Mouse (Mus musculus): Measurements from ENCODE around the gene Slc2a10.
"Not testable (repeated sequence)": the region's sequence is repeated elsewhere in the genome, so short reads cannot be mapped to it uniquely, and the experiment has no call there.

Gene Slc2a10

DNA sequence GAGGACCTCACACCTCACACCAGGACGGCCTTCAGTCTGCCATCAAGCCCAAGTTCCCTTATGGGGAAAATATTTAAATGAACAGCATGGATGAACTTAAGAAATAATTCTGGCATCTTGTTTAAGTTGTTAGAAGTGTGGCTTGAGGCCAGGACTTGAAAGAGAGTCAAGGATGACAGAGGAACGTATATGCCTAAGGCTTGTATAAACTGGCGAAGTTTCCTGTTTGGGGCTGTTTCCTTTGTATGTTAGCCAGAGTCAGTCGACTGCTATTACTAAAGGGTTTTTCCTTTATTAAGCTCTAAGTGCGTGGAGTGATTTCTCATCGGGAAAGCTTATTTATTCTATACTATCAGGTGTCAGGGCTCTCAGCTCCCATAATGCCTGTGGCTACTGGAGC lies 4.8 kb upstream of the Slc2a10 start:
- DNase-seq (ENCODE audit: low read depth, low spot score) = no peak

- DNase-seq (ENCODE audit: low read depth, low spot score) = no peak
Observed at GRCm38 (mm10) chr2:165509686-165510085, 6.1 kb downstream of the Slc2a10 start.

DNA sequence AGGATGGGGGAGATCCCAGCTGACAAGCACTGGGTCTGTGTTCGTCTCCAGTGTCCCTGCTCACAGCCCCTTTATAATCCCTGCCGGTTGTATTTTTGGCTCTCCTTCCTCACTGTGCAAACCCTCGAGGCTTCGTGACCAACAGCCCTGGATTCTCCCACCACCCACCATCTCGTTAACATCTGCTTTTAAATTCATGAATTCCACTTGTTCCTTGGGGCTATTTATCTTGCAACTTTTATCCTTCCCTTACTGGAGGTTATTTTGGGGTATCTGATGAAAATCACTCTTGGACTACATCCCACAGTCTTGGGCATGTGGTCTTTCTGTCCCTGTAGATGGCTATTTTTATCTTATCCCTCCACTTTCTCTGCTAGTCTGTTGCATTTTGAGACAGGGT lies 6.9 kb downstream of the Slc2a10 start:
- no peak for DNase-seq (ENCODE audit: low read depth, low spot score)

DNA sequence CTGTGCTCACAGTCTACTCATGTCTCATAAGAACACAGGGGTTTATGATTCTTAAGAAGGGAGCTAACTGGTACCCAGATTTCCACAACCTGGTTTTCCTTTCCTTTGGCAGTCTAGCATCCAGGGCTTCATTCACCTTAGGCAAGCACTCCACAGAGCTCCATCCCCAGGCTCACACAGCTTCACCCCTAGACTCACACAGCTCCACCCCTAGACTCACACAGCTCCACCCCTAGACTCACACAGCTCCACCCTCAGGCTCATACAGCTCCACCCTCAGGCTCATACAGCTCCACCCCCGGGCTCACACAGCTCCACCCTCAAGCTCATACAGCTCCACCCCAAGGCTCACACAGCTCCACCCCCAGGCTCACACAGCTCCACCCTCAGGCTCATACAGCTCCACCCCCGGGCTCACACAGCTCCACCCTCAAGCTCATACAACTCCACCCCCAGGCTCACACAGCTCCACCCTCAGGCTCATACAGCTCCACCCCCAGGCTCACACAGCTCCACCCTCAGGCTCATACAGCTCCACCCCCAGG lies 7.4 kb downstream of the Slc2a10 start:
- not testable (repeated sequence) for DNase-seq (ENCODE audit: low read depth, low spot score)

DNA sequence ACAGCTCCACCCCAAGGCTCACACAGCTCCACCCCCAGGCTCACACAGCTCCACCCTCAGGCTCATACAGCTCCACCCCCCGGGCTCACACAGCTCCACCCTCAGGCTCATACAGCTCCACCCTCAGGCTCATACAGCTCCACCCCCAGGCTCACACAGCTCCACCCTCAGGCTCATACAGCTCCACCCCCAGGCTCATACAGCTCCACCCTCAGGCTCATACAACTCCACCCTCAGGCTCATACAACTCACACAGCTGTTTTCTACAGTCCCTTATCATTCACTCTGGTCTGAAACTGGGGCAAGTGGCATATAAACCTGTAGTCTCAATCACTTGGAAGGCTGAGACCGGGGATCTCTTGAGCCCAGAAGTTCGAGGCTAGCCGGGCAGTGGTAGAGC lies 7.9 kb downstream of the Slc2a10 start:
- DNase-seq (ENCODE audit: low read depth, low spot score) = peak; percentile 23

- DNase-seq (ENCODE audit: low read depth, low spot score) = no peak
Observed at GRCm38 (mm10) chr2:165512426-165512825, 8.8 kb downstream of the Slc2a10 start.

- no peak for DNase-seq (ENCODE audit: low read depth, low spot score)
Observed at GRCm38 (mm10) chr2:165512870-165513600, 9.4 kb downstream of the Slc2a10 start.

GRCm38 (mm10) chr2:165515178-165515728 lies 11.7 kb downstream of the Slc2a10 start:
- no peak for DNase-seq (ENCODE audit: low read depth, low spot score)

DNA sequence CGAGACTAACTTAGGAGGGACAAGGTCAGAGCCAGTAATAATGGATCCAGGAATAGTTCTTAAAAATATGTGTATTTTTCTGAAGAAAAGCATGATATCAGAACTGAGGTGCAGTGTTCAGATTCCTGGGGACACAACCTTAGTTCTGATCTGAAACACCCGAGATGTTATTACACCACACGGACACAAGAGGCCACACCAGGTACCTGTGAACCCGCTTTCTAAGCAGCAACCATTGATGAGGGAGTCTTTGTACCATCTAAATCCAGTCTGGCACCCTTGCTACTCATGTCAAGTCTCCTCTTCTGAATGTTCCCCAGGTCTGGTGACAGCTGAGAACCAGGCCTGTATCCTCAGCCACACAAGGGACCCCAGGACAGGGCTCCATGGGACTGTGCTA lies 22.0 kb downstream of the Slc2a10 start:
- DNase-seq (ENCODE audit: low read depth, low spot score) = no peak

GRCm38 (mm10) chr2:165529106-165529505 lies 25.5 kb downstream of the Slc2a10 start:
- DNase-seq (ENCODE audit: low read depth, low spot score) = peak; percentile 45

DNA sequence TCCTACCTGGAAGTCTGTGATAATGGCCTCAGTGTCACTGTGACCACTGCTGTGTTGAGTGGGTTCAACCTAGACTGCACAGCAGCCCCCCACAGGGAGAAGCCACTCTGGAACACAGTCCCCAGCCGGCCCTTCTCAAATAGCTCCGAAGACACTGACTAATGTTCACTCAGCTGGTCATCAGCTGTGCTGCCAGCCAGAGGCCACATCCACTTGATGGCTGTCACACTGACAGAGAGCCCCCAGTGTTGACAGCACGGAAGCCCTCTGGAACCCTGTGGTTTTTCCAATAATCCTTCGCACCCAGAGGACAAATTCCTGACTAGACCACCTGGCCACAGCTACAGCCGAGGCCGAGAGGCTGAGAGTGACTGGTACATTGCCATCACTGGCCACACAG lies 30.2 kb downstream of the Slc2a10 start:
- no peak for DNase-seq (ENCODE audit: low read depth, low spot score)

GRCm38 (mm10) chr2:165540975-165541374 lies 37.4 kb downstream of the Slc2a10 start:
- DNase-seq (ENCODE audit: low read depth, low spot score) = no peak

GRCm38 (mm10) chr2:165542939-165543669 lies 39.5 kb downstream of the Slc2a10 start:
- no peak for DNase-seq (ENCODE audit: low read depth, low spot score)

GRCm38 (mm10) chr2:165543670-165544016 lies 40.1 kb downstream of the Slc2a10 start:
- DNase-seq (ENCODE audit: low read depth, low spot score) = no peak

DNA sequence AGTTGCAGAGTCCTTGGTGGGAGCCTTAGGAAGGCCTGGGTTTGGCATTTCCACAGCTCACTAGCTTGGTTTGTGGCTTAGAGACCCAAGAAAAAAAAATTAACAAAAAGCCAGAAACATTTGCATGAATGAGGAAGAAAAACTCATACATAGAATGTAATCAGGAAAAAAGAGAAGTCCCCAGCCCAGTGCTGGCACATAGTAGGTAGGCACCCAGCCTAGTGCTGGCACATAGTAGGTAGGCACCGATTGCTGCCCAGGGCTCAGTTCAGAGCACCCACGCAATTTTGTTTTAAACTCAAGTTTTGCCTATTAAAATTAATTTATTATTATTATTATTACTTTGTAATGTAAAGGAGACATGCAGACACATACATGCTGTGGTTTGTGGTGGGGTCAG lies 42.1 kb downstream of the Slc2a10 start:
- no peak for DNase-seq (ENCODE audit: low read depth, low spot score)

DNA sequence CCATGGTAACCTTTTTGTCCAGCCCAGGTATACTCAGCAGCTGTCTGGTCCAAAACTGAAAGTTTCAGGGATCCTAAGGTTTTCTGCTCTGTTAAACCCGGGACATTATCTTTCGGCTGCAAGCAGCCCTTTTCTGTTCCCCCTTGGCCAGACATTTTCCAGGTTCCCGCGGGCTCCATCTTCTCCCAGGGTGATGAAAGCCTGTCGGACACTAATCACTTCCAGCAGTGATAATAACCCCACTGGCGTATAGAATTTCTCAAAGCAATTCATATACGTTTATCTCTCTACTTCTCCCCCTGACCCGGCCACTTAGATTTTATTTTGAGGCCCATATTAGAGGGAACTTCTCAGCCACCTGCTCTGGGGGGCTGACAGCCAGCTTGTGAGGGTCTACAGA lies 42.8 kb downstream of the Slc2a10 start:
- DNase-seq (ENCODE audit: low read depth, low spot score) = no peak

DNA sequence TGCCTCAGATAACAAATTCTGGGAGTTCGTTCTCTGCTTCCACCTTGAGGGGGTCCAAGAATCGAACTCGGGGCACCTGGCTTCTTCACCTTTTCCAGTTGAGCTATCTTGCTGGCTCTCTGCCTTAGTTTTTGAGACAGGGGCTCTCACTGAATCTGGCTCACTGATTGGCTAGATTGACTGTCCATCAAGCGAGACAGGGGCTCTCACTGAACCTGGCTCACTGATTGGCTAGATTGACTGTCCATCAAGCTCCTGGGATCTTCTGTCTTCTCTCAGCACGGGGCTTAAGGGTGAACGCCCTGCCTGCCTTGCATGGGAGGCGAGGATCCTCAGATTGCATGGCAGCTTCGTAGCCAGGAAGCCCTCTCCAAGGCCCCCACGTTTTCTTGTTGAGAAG lies 43.8 kb downstream of the Slc2a10 start:
- peak; percentile 84 for DNase-seq (ENCODE audit: low read depth, low spot score)

GRCm38 (mm10) chr2:165548627-165549026 lies 45.0 kb downstream of the Slc2a10 start:
- no peak for DNase-seq (ENCODE audit: low read depth, low spot score)

DNA sequence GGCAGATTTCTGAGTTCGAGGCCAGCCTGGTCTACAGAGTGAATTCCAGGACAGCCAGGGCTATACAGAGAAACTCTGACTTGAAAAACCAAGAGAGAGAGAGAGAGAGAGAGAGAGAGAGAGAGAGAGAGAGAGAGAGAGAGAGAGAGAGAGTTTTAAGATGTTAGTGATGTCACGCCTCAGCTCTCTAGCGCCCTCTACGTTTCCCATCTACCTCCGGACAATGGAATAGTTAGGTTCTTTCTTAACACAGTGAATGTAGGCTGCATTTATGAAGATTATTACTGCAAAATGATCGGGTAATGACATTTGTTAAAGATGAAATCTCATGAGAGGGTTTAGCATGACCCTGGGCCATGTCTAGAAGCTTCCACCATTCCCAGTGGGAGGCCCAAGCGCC lies 46.8 kb downstream of the Slc2a10 start:
- DNase-seq (ENCODE audit: low read depth, low spot score) = peak; percentile 36

DNA sequence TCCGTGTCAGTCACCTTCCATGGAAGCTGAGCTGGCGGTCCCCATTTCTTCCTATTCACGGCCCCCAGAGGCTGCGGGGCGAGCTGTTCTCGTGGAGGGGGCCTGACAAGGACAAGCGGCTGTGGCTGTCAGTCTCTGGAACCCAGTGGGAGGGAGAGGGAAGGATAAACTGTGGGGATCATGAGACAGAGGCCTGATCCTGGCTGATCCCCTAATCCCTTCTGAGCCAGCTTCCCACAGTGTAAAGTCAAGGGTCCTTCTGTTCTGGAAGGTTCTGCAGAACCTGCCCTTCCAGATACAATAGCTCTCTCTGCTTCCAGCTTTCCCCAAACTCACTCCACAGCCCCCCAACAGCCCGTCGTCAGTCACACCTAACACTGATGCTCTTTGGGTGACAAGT lies 50.5 kb downstream of the Slc2a10 start:
- no peak for DNase-seq (ENCODE audit: low read depth, low spot score)

- DNase-seq (ENCODE audit: low read depth, low spot score) = no peak
Observed at GRCm38 (mm10) chr2:165557278-165557677, 53.7 kb downstream of the Slc2a10 start.

DNA sequence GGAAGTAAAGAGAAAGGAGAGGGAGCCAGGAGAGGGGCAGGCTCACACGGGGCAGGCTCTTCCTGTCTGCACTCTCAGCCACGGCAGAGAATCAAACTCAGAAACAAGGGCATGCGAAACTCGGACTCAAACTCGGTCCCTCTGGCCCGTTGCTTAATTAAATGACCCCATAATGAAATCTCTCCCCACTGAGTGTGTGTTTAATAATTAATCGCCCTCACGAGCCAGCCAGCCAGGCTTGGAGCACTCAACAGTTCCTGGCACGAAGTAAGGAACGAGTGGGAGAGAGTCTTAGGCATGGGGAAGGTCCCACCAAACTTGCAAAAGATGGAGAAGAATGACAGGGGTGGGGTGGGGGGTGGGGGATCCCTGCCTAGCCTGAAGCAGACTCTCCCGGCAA lies 55.3 kb downstream of the Slc2a10 start:
- no peak for DNase-seq (ENCODE audit: low read depth, low spot score)
